20 mouse cellular contexts compared by ENCODE assay signal in genomic region chr1:127716441-127716840, GRCm38 (mm10). TPM values are rescaled to one million over a fixed set of nuclear protein-coding genes. Genes with fewer than 3 reads are reported as not detected.
DNase-seq lines count a peak whose midpoint lies in the region; ATAC-seq and TF ChIP-seq lines count a peak whose summit lies in the region.
"Had no signal": no experiment of that assay in that cellular context is flagged by ENCODE, and none has a peak within 500 bp of the region (broad histone marks: within the 10 kb centered on the region; RNA-seq: fewer than 3 reads in every experiment).

No protein-coding gene starts in this region.

- H3K9ac ChIP-seq in heart, embryonic 11.5 days (ENCODE audit: low read depth, low read length), result no peak overlapping the region
- no peak overlapping the region for H3K9ac ChIP-seq in heart, embryonic 13.5 days
- no peak overlapping the region for H3K9ac ChIP-seq in liver, embryonic 11.5 days (ENCODE audit: low read depth, low read length)
- H3K9ac ChIP-seq: hindbrain, embryonic 12.5 days; limb, embryonic 15.5 days had no signal

- no peaks in the 10 kb centered on the region; the same call in 1 of the 2 replicates for H3K9me3 ChIP-seq in heart, embryonic 11.5 days (replicated peaks; ENCODE audit: control insufficient read depth, low read length)
- no peaks in the 10 kb centered on the region for H3K9me3 ChIP-seq in heart, embryonic 13.5 days
- no peaks in the 10 kb centered on the region for H3K9me3 ChIP-seq in liver, embryonic 11.5 days (ENCODE audit: control insufficient read depth, low read length)
- H3K9me3 ChIP-seq: G1E; hindbrain, embryonic 12.5 days; limb, embryonic 15.5 days; midbrain, embryonic 10.5 days had no signal

- H3K4me3 ChIP-seq in heart, embryonic 11.5 days (ENCODE audit: low read depth, low read length), result no peak overlapping the region
- H3K4me3 ChIP-seq in heart, embryonic 13.5 days, result no peak overlapping the region
- H3K4me3 ChIP-seq in layer of hippocampus, adult 2 months, result no peak overlapping the region
- no peak overlapping the region for H3K4me3 ChIP-seq in liver, embryonic 11.5 days (ENCODE audit: low read depth, low read length)
- H3K4me3 ChIP-seq: erythroblast, embryonic 14.5 days; hindbrain, embryonic 12.5 days; limb, embryonic 15.5 days; midbrain, embryonic 10.5 days; myocyte had no signal

- WGBS in heart, embryonic 11.5 days (ENCODE audit: insufficient replicate concordance), result 52% methylated on average over 8 of the region's 8 CpGs
- 40% methylated on average over 8 of the region's 8 CpGs for WGBS in heart, embryonic 13.5 days
- 78% methylated on average over 8 of the region's 8 CpGs for WGBS in liver, embryonic 11.5 days

- peak; percentile 27 to 62 for DNase-seq in heart, adult 18-20 months
- DNase-seq in layer of hippocampus, adult 2 months (ENCODE audit: low spot score in 2 of 2), result peak; percentile 21 to 81
- peak; percentile 8 to 41 for DNase-seq in right cerebral cortex, postnatal 36 days (ENCODE audit: low spot score in 2 of 2)
- DNase-seq in liver, embryonic 11.5 days (ENCODE audit: low spot score), result no peak
- DNase-seq in kidney, postnatal 14 days, result no peak
- DNase-seq: cerebellum, adult 8-10 months; kidney, adult 11 months had no signal

- no peak for ATAC-seq in heart, embryonic 11.5 days (replicated peaks; ENCODE audit: insufficient number of reproducible peaks, low FRiP score, low TSS enrichment)
- ATAC-seq in heart, embryonic 13.5 days (ENCODE audit: extremely low read depth, insufficient number of reproducible peaks, low FRiP score, low TSS enrichment), result peak; percentile 31; the same call in 1 of the 2 replicates
- no peak for ATAC-seq in liver, embryonic 11.5 days (replicated peaks; ENCODE audit: low FRiP score)
- ATAC-seq: lung, postnatal 0 days had no signal

- H3K27ac ChIP-seq in heart, embryonic 11.5 days (ENCODE audit: low read depth, low read length), result no peak overlapping the region
- peak overlapping the region; percentile 51 for H3K27ac ChIP-seq in heart, embryonic 13.5 days (replicated peaks)
- no peak overlapping the region for H3K27ac ChIP-seq in layer of hippocampus, adult 2 months
- H3K27ac ChIP-seq in liver, embryonic 11.5 days (ENCODE audit: low read depth, low read length), result no peak overlapping the region
- H3K27ac ChIP-seq: hindbrain, embryonic 12.5 days; limb, embryonic 15.5 days; midbrain, embryonic 10.5 days had no signal

- no peak for TF ChIP-seq CTCF in layer of hippocampus, adult 2 months (conservative IDR thresholded peaks at IDR 0.05)

- no peaks in the 10 kb centered on the region for H3K27me3 ChIP-seq in heart, embryonic 11.5 days (ENCODE audit: control insufficient read depth, insufficient read depth, low read length)
- no peaks in the 10 kb centered on the region for H3K27me3 ChIP-seq in heart, embryonic 13.5 days (replicated peaks)
- no peaks in the 10 kb centered on the region for H3K27me3 ChIP-seq in liver, embryonic 11.5 days (replicated peaks; ENCODE audit: control insufficient read depth, insufficient read depth, low read length)
- H3K27me3 ChIP-seq: hindbrain, embryonic 12.5 days; limb, embryonic 15.5 days had no signal

- H3K36me3 ChIP-seq in heart, embryonic 11.5 days (ENCODE audit: control insufficient read depth, insufficient read depth, low read length), result no peaks in the 10 kb centered on the region
- no peaks in the 10 kb centered on the region for H3K36me3 ChIP-seq in heart, embryonic 13.5 days
- no peaks in the 10 kb centered on the region for H3K36me3 ChIP-seq in liver, embryonic 11.5 days (ENCODE audit: control insufficient read depth, insufficient read depth, low read length)
- H3K36me3 ChIP-seq: G1E; hindbrain, embryonic 12.5 days; limb, embryonic 15.5 days; midbrain, embryonic 10.5 days had no signal

- peaks cover 5% of the 10 kb centered on the region; the same call in 1 of the 2 replicates for H3K4me1 ChIP-seq in heart, embryonic 11.5 days (ENCODE audit: control insufficient read depth, insufficient read depth, low read length)
- H3K4me1 ChIP-seq in heart, embryonic 13.5 days, result peaks cover 18% of the 10 kb centered on the region
- H3K4me1 ChIP-seq in liver, embryonic 11.5 days (replicated peaks; ENCODE audit: control insufficient read depth, insufficient read depth, low read length), result no peaks in the 10 kb centered on the region
- H3K4me1 ChIP-seq: hindbrain, embryonic 12.5 days; limb, embryonic 15.5 days; midbrain, embryonic 10.5 days had no signal

- H3K4me2 ChIP-seq in heart, embryonic 11.5 days, result no peak overlapping the region
- H3K4me2 ChIP-seq in heart, embryonic 13.5 days, result peak overlapping the region; percentile 36
- H3K4me2 ChIP-seq in liver, embryonic 11.5 days, result no peak overlapping the region
- H3K4me2 ChIP-seq: hindbrain, embryonic 12.5 days; limb, embryonic 15.5 days had no signal

RNA-seq across cellular contexts. Expression of gene Acmsd, which starts 12.8 kb away (rescaled TPM):
- total RNA-seq in heart, adult 18-20 months (2021), result not detected
- polyA plus RNA-seq in heart, embryonic 11.5 days (2014; fragmentation: Nextera tagmentation; extraction: Ambion mirVana), result 0.86 and 1.3 TPM in 2 replicates
- 0.49 and 0.56 TPM in 2 replicates for polyA plus RNA-seq in heart, embryonic 13.5 days (2015; fragmentation: Nextera tagmentation; extraction: Ambion mirVana)
- not detected for total RNA-seq in layer of hippocampus, adult 2 months (2021)
- polyA plus RNA-seq in liver, embryonic 11.5 days (2014; fragmentation: Nextera tagmentation; extraction: Ambion mirVana), result 7.2 and 7.3 TPM in 2 replicates
- total RNA-seq: gastrocnemius, adult 8-10 months had no signal
- polyA plus RNA-seq: C2C12; large intestine, adult 2 months; myocyte; thymus, postnatal 0 days had no signal

RNA-seq across cellular contexts. Expression of gene Tmem163, which starts 37.1 kb away (rescaled TPM):
- total RNA-seq in heart, adult 18-20 months (2021), result 1 to 10 TPM; 6.3 to 7.8 TPM
- polyA plus RNA-seq in heart, embryonic 11.5 days (2014; fragmentation: Nextera tagmentation; extraction: Ambion mirVana), result 30.5 and 32.0 TPM in 2 replicates
- 22.4 and 23.6 TPM in 2 replicates for polyA plus RNA-seq in heart, embryonic 13.5 days (2015; fragmentation: Nextera tagmentation; extraction: Ambion mirVana)
- 1 to 10 TPM; 5.4 to 6.6 TPM for total RNA-seq in layer of hippocampus, adult 2 months (2021)
- polyA plus RNA-seq in liver, embryonic 11.5 days (2014; fragmentation: Nextera tagmentation; extraction: Ambion mirVana), result 1.1 and 1.7 TPM in 2 replicates
- total RNA-seq: gastrocnemius, adult 8-10 months had no signal
- polyA plus RNA-seq: erythroblast, embryonic 14.5 days; G1E; myocyte had no signal

RNA-seq across cellular contexts. Expression of gene Ccnt2, which starts 57.5 kb away (rescaled TPM):
- 10 to 100 TPM; 18.1 to 21.1 TPM for total RNA-seq in heart, adult 18-20 months (2021)
- polyA plus RNA-seq in heart, embryonic 11.5 days (2014; fragmentation: Nextera tagmentation; extraction: Ambion mirVana), result 66.7 and 73.2 TPM in 2 replicates
- 56.9 and 62.6 TPM in 2 replicates for polyA plus RNA-seq in heart, embryonic 13.5 days (2015; fragmentation: Nextera tagmentation; extraction: Ambion mirVana)
- 10 to 100 TPM; 64.8 to 76.0 TPM for total RNA-seq in layer of hippocampus, adult 2 months (2021)
- 64.6 and 68.2 TPM in 2 replicates for polyA plus RNA-seq in liver, embryonic 11.5 days (2014; fragmentation: Nextera tagmentation; extraction: Ambion mirVana)

Comparison
In these comparisons a context has a peak if more than half of its experiments do, and no peak if none do; other contexts are left out.
1. DNase-seq: peak in heart, adult 18-20 months (2 of 2), layer of hippocampus, adult 2 months (2 of 2) and right cerebral cortex, postnatal 36 days (2 of 2); none in liver, embryonic 11.5 days (single experiment) and kidney, postnatal 14 days (single experiment).